26 mouse cellular contexts compared by ENCODE assay signal in genomic region chr13:96477226-96477625, GRCm38 (mm10). TPM values are rescaled to one million over a fixed set of nuclear protein-coding genes. Genes with fewer than 3 reads are reported as not detected.
A peak's percentile ranks its signal among the peaks of the same experiment; 100 is the strongest.
DNase-seq lines count a peak whose midpoint lies in the region; ATAC-seq and TF ChIP-seq lines count a peak whose summit lies in the region.
"Had no signal": no experiment of that assay in that cellular context is flagged by ENCODE, and none has a peak within 500 bp of the region (broad histone marks: within the 10 kb centered on the region; RNA-seq: fewer than 3 reads in every experiment).

No protein-coding gene starts in this region.

- H3K9me3 ChIP-seq in liver, embryonic 12.5 days (replicated peaks), result no peaks in the 10 kb centered on the region
- H3K9me3 ChIP-seq in hindbrain, embryonic 11.5 days (ENCODE audit: control insufficient read depth, low read length), result no peaks in the 10 kb centered on the region
- H3K9me3 ChIP-seq: embryonic facial prominence, embryonic 10.5 days; embryonic facial prominence, embryonic 12.5 days; forebrain, embryonic 13.5 days; forebrain, embryonic 15.5 days had no signal

- no peak overlapping the region for H3K4me3 ChIP-seq in liver, adult 2 months (ENCODE audit: insufficient read depth, low read depth, low read length)
- H3K4me3 ChIP-seq in liver, embryonic 12.5 days, result no peak overlapping the region
- no peak overlapping the region for H3K4me3 ChIP-seq in hindbrain, embryonic 11.5 days (ENCODE audit: low read depth, low read length)
- H3K4me3 ChIP-seq: embryonic facial prominence, embryonic 10.5 days; embryonic facial prominence, embryonic 12.5 days; forebrain, embryonic 13.5 days; forebrain, embryonic 15.5 days had no signal

- H3K79me2 ChIP-seq in liver, adult 2 months (ENCODE audit: control insufficient read depth, insufficient read depth, low read length), result no peaks in the 10 kb centered on the region

- H3K27ac ChIP-seq in liver, adult 2 months (replicated peaks; ENCODE audit: insufficient read depth, low read depth, low read length), result no peak overlapping the region
- no peak overlapping the region for H3K27ac ChIP-seq in liver, embryonic 12.5 days
- H3K27ac ChIP-seq in hindbrain, embryonic 11.5 days (ENCODE audit: low read depth, low read length), result no peak overlapping the region
- H3K27ac ChIP-seq: embryonic facial prominence, embryonic 10.5 days; embryonic facial prominence, embryonic 12.5 days; forebrain, embryonic 13.5 days; forebrain, embryonic 15.5 days had no signal

- no peaks in the 10 kb centered on the region; the same call in none of the 2 replicates for H3K36me3 ChIP-seq in liver, adult 2 months (ENCODE audit: control insufficient read depth, insufficient read depth, low read length)
- H3K36me3 ChIP-seq in liver, embryonic 12.5 days, result 0 out of 2 replicates have a peak, but pooled peaks cover 4% of the 10 kb centered on the region
- H3K36me3 ChIP-seq in hindbrain, embryonic 11.5 days (ENCODE audit: control insufficient read depth, insufficient read depth, low read length), result no peaks in the 10 kb centered on the region
- H3K36me3 ChIP-seq: embryonic facial prominence, embryonic 12.5 days; forebrain, embryonic 15.5 days had no signal

- peak; percentile 75 for DNase-seq in adrenal gland, adult 2 months
- DNase-seq in adrenal gland, postnatal 25 days, result no peak
- DNase-seq in liver, adult 2 months (ENCODE audit: extremely low read depth, low read depth, low spot score), result peak; percentile 6
- DNase-seq in adrenal gland, postnatal 10 days, result peak; percentile 49
- DNase-seq in adrenal gland, postnatal 14 days, result peak; percentile 55
- no peak for DNase-seq in c-Kit-positive CD71-positive TER-119-positive erythroid progenitor cells, embryonic 14.5 days (ENCODE audit: low spot score)
- DNase-seq in hindbrain, embryonic 11.5 days (ENCODE audit: low spot score), result no peak
- DNase-seq: cerebellum, adult 11-12 months; cerebellum, adult 2 months; cerebellum, adult 9-10 months; cerebellum, postnatal 10 days; cerebellum, postnatal 25 days; forebrain, postnatal 0 days had no signal

- H3K9ac ChIP-seq in liver, adult 2 months (ENCODE audit: low read depth, low read length), result no peak overlapping the region
- no peak overlapping the region for H3K9ac ChIP-seq in liver, embryonic 12.5 days
- no peak overlapping the region for H3K9ac ChIP-seq in hindbrain, embryonic 11.5 days (ENCODE audit: low read depth, low read length)
- H3K9ac ChIP-seq: embryonic facial prominence, embryonic 12.5 days; forebrain, embryonic 13.5 days; forebrain, embryonic 15.5 days; forebrain, postnatal 0 days had no signal

- H3K4me2 ChIP-seq in liver, embryonic 12.5 days, result no peak overlapping the region
- no peak overlapping the region for H3K4me2 ChIP-seq in hindbrain, embryonic 11.5 days (replicated peaks; ENCODE audit: low read depth, low read length)
- H3K4me2 ChIP-seq: embryonic facial prominence, embryonic 12.5 days; forebrain, embryonic 13.5 days; forebrain, embryonic 15.5 days had no signal

- no peaks in the 10 kb centered on the region for H3K27me3 ChIP-seq in liver, adult 2 months (ENCODE audit: control insufficient read depth, insufficient read depth, low read length)
- no peaks in the 10 kb centered on the region for H3K27me3 ChIP-seq in liver, embryonic 12.5 days (replicated peaks)
- H3K27me3 ChIP-seq in hindbrain, embryonic 11.5 days (ENCODE audit: control insufficient read depth, insufficient read depth, low read length), result no peaks in the 10 kb centered on the region
- H3K27me3 ChIP-seq: embryonic facial prominence, embryonic 12.5 days; forebrain, embryonic 13.5 days; forebrain, embryonic 15.5 days had no signal

- no peaks in the 10 kb centered on the region for H3K4me1 ChIP-seq in liver, adult 2 months (ENCODE audit: control insufficient read depth, insufficient read depth, low read length)
- H3K4me1 ChIP-seq in liver, embryonic 12.5 days, result no peaks in the 10 kb centered on the region
- H3K4me1 ChIP-seq in hindbrain, embryonic 11.5 days (replicated peaks; ENCODE audit: control insufficient read depth, insufficient read depth, low read length), result no peaks in the 10 kb centered on the region
- H3K4me1 ChIP-seq: embryonic facial prominence, embryonic 10.5 days; embryonic facial prominence, embryonic 12.5 days; forebrain, embryonic 13.5 days; forebrain, embryonic 15.5 days had no signal

- no peak for TF ChIP-seq POLR2A in liver, adult 2 months (IDR thresholded peaks at IDR 0.05; ENCODE audit: extremely low read depth, insufficient read depth, low read length)

- no peak for TF ChIP-seq CTCF in liver, adult 2 months (IDR thresholded peaks at IDR 0.05; ENCODE audit: low read depth, low read length)

- WGBS in liver, adult 2 months, result 48% methylated on average over 4 of the region's 4 CpGs
- WGBS in liver, embryonic 12.5 days (ENCODE audit: insufficient replicate concordance), result 76% methylated on average over 4 of the region's 4 CpGs
- WGBS in hindbrain, embryonic 11.5 days, result 92% methylated on average over 4 of the region's 4 CpGs

- ATAC-seq in liver, embryonic 12.5 days, result no peak
- no peak for ATAC-seq in hindbrain, embryonic 11.5 days (ENCODE audit: low FRiP score)
- ATAC-seq: forebrain, embryonic 13.5 days; forebrain, embryonic 15.5 days; forebrain, postnatal 0 days had no signal

RNA-seq across cellular contexts. Expression of gene Ankdd1b, which starts 6.2 kb away (rescaled TPM):
- total RNA-seq in adrenal gland, adult 2 months (2021), result under 1 TPM; 0.52 to 0.81 TPM
- 0.37 and 0.92 TPM in 2 replicates for polyA plus RNA-seq in adrenal gland, adult 2 months (2012; rRNA removed)
- 0.95 and 1.2 TPM in 2 replicates for total RNA-seq in adrenal gland, postnatal 25 days (2021)
- not detected in 2 replicates for total RNA-seq in liver, adult 2 months (2014; rRNA removed)
- not detected in 2 replicates for polyA plus RNA-seq in liver, adult 2 months (2012; rRNA removed)
- not detected in 2 replicates for polyA plus RNA-seq in liver, embryonic 12.5 days (2016; fragmentation: Nextera tagmentation; extraction: Ambion mirVana)
- 1 to 10 TPM; 1.2 TPM for total RNA-seq in adrenal gland, postnatal 10 days (2021)
- total RNA-seq in adrenal gland, postnatal 14 days (2021), result 0.83 and 1.1 TPM in 2 replicates
- polyA plus RNA-seq in hindbrain, embryonic 11.5 days (2014; fragmentation: Nextera tagmentation; extraction: Ambion mirVana), result not detected in 2 replicates
- total RNA-seq: forebrain, postnatal 0 days had no signal
- polyA plus RNA-seq: C2C12; forebrain, embryonic 11.5 days; forebrain, embryonic 13.5 days; forebrain, embryonic 15.5 days; forebrain, postnatal 0 days had no signal

RNA-seq across cellular contexts. Expression of gene Gm17622, which starts 13.3 kb away (rescaled TPM):
- not detected for total RNA-seq in adrenal gland, adult 2 months (2021)
- polyA plus RNA-seq in adrenal gland, adult 2 months (2012; rRNA removed), result not detected in 2 replicates
- total RNA-seq in adrenal gland, postnatal 25 days (2021), result not detected in 2 replicates
- not detected in 2 replicates for total RNA-seq in liver, adult 2 months (2014; rRNA removed)
- polyA plus RNA-seq in liver, adult 2 months (2012; rRNA removed), result not detected in 2 replicates
- not detected in 2 replicates for polyA plus RNA-seq in liver, embryonic 12.5 days (2016; fragmentation: Nextera tagmentation; extraction: Ambion mirVana)
- total RNA-seq in adrenal gland, postnatal 10 days (2021), result not detected
- not detected in 2 replicates for total RNA-seq in adrenal gland, postnatal 14 days (2021)
- polyA plus RNA-seq in hindbrain, embryonic 11.5 days (2014; fragmentation: Nextera tagmentation; extraction: Ambion mirVana), result not detected in 2 replicates
- total RNA-seq: adrenal gland, postnatal 36 days; ES-E14; forebrain, postnatal 0 days; MEL had no signal
- polyA plus RNA-seq: brain, embryonic 14.5 days; C2C12; cerebellum, adult 2 months; cortical plate, adult 2 months; embryonic facial prominence, embryonic 10.5 days; embryonic facial prominence, embryonic 12.5 days; embryonic facial prominence, embryonic 14.5 days; forebrain, embryonic 11.5 days; forebrain, embryonic 13.5 days; forebrain, embryonic 15.5 days; forebrain, postnatal 0 days had no signal

Comparison
In these comparisons a context has a peak if more than half of its experiments do, and no peak if none do; other contexts are left out.
1. DNase-seq: peak in adrenal gland, adult 2 months (single experiment), liver, adult 2 months (single experiment), adrenal gland, postnatal 10 days (single experiment) and adrenal gland, postnatal 14 days (single experiment); none in adrenal gland, postnatal 25 days (single experiment), c-Kit-positive CD71-positive TER-119-positive erythroid progenitor cells, embryonic 14.5 days (single experiment) and hindbrain, embryonic 11.5 days (single experiment).